15 mouse cellular contexts compared by ENCODE assay signal in the genomic region with DNA sequence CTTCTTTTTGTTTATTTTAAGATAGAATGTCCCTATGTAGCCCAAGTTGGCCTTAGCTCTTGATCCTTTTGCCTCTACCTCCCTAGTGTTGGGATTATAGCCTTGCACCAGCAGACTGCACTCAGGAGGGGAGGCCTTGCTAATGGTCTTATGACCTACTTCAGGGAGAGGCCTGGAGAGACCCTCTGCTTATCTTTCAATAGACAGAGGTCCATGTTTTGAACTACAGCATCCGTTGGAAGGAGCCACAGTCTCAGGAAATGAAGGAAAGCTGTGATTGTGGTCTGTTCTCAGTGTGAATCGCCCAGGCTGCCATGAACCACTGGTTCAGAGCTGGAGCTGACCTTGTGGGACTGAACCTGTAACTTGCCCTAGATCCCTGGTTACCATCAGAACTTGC. TPM values are rescaled to one million over a fixed set of nuclear protein-coding genes. Genes with fewer than 3 reads are reported as not detected.
DNase-seq lines count a peak whose midpoint lies in the region; ATAC-seq and TF ChIP-seq lines count a peak whose summit lies in the region.
"Not testable (repeated sequence)": the region's sequence is repeated elsewhere in the genome, so short reads cannot be mapped to it uniquely, and the experiment has no call there.
"Had no signal": no experiment of that assay in that cellular context is flagged by ENCODE, and none has a peak within 500 bp of the region (broad histone marks: within the 10 kb centered on the region; RNA-seq: fewer than 3 reads in every experiment).

No protein-coding gene starts in this region.

- H3K4me2 ChIP-seq in intestine, embryonic 14.5 days (ENCODE audit: low read length); lung, postnatal 0 days (replicated peaks; ENCODE audit: low read depth, low read length): not testable (repeated sequence)

- TF ChIP-seq CTCF in lung, postnatal 0 days (IDR thresholded peaks at IDR 0.05), result not testable (repeated sequence)

- ATAC-seq in intestine, embryonic 14.5 days (replicated peaks; ENCODE audit: low FRiP score, low TSS enrichment, low read depth); lung, postnatal 0 days: not testable (repeated sequence)

- DNase-seq in 3134 (ENCODE audit: extremely low read depth, insufficient read length, low spot score) (peak; percentile 42), ES-CJ7 (ENCODE audit: low read depth, low spot score) (peak; percentile 30), MN1 (ENCODE audit: low spot score) (peak; percentile 17), ZHBTc4 (ENCODE audit: low read depth, low spot score) (peak; percentile 14)
- peak; percentile 51 for DNase-seq in intestine, embryonic 14.5 days (ENCODE audit: low spot score)
- peak; percentile 9 for DNase-seq in lung, postnatal 0 days (ENCODE audit: low spot score)
- peak; percentile 5 for DNase-seq in retina, embryonic 14.5 days (ENCODE audit: low spot score)

- not testable (repeated sequence) for H3K4me1 ChIP-seq in intestine, embryonic 14.5 days (replicated peaks; ENCODE audit: control insufficient read depth, insufficient read depth, low read length); lung, postnatal 0 days (ENCODE audit: insufficient read depth, low read depth, low read length)

- not testable (repeated sequence) for H3K27me3 ChIP-seq in intestine, embryonic 14.5 days (replicated peaks; ENCODE audit: control insufficient read depth, insufficient read depth, low read length); lung, postnatal 0 days (replicated peaks; ENCODE audit: insufficient read depth, low read length)

- not testable (repeated sequence) for H3K27ac ChIP-seq in intestine, embryonic 14.5 days (ENCODE audit: low read depth); lung, postnatal 0 days (ENCODE audit: low read length)

- WGBS in intestine, embryonic 14.5 days, result 74% methylated on average over 2 of the region's 2 CpGs
- WGBS in lung, postnatal 0 days, result 72% methylated on average over 2 of the region's 2 CpGs

- not testable (repeated sequence) for H3K4me3 ChIP-seq in intestine, embryonic 14.5 days (ENCODE audit: low read depth, low read length); lung, postnatal 0 days (ENCODE audit: low read depth, low read length)

- not testable (repeated sequence) for H3K9me3 ChIP-seq in intestine, embryonic 14.5 days (ENCODE audit: control insufficient read depth, low read length); lung, postnatal 0 days (ENCODE audit: low read length)

- H3K9ac ChIP-seq in intestine, embryonic 14.5 days (ENCODE audit: low read length); lung, postnatal 0 days (replicated peaks; ENCODE audit: low read depth): not testable (repeated sequence)

- TF ChIP-seq EP300 in lung, postnatal 0 days (IDR thresholded peaks at IDR 0.05), result not testable (repeated sequence)

- not testable (repeated sequence) for H3K36me3 ChIP-seq in intestine, embryonic 14.5 days (ENCODE audit: control insufficient read depth, insufficient read depth, low read length); lung, postnatal 0 days (ENCODE audit: insufficient read depth, low read length)

RNA-seq across cellular contexts. Expression of gene 4930467E23Rik, which starts 27.1 kb away (rescaled TPM):
- 0.42 and 0.46 TPM in 2 replicates for polyA plus RNA-seq in intestine, embryonic 14.5 days (2014; fragmentation: Nextera tagmentation; extraction: Ambion mirVana)
- 0.07 TPM in 1 of 2 replicates, not detected in the other for polyA plus RNA-seq in lung, postnatal 0 days (2015; fragmentation: Nextera tagmentation; extraction: Ambion mirVana)
- polyA plus RNA-seq: brain, embryonic 14.5 days; embryonic facial prominence, embryonic 11.5 days; embryonic facial prominence, embryonic 13.5 days; erythroblast, embryonic 14.5 days; forebrain, embryonic 10.5 days; forebrain, embryonic 14.5 days; forebrain, embryonic 16.5 days; Patski had no signal
